Mouse (Mus musculus): ENCODE data around the gene Mrnip. TPM values are rescaled to one million over a fixed set of nuclear protein-coding genes. Genes with fewer than 3 reads are reported as not detected.

Mrnip gene
- total and polyA plus RNA-seq, 2 experiments from 2014 or later, result 34.0 to 40.8 TPM

DNA sequence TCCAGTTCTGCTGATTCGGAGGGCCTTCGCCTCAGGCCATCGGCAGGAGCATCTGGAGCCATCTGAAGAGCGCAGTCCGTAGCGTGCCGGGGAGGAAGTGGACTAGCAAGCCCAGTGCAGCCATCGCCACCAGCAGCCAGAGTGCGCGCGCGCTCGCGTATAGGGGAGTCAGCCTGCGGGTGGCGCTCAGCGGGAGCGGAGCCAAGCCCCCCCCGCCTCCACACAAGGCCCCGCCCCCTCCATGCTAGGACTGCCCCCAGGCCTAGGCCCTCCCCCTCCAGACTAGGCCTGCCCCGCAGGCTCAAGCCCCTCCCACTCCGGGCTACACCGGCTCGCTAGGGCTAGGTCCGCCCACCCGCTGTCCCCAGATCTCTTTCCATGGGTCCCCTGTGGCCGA lies 62.3 kb downstream of the Mrnip start:
- Histone ChIP-seq H3K9me3 (ENCODE audit: low read length) (no peaks in the 10 kb centered on the region), H3K4me3 (ENCODE audit: low read length) (peak overlapping the region; percentile 49), H3K27me3 (ENCODE audit: insufficient read depth, low read length) (no peaks in the 10 kb centered on the region), H3K4me1 (ENCODE audit: insufficient read depth, low read length) (peaks cover 4% of the 10 kb centered on the region; the same call in 1 of the 2 replicates), H3K27ac (peak overlapping the region; percentile 7; the same call in 1 of the 2 replicates), H3K36me3 (ENCODE audit: insufficient read depth, low read length) (peaks cover 37% of the 10 kb centered on the region), H3K9ac (replicated peaks; ENCODE audit: low read length) (peak overlapping the region; percentile 45), H3K4me2 (ENCODE audit: low read depth, low read length) (peak overlapping the region; percentile 77)
- ATAC-seq, result peak; percentile 89
- TF ChIP-seq CTCF (IDR thresholded peaks at IDR 0.05; ENCODE audit: low read depth), result peak; percentile 58
- under 1% methylated on average over 22 of the region's 27 CpGs for WGBS
- DNase-seq (ENCODE audit: low spot score), result peak; percentile 94

GRCm38 (mm10) chr11:50236937-50237835 lies 62.9 kb downstream of the Mrnip start:
- Histone ChIP-seq H3K9ac (replicated peaks; ENCODE audit: low read length) (peak overlapping the region; percentile 45), H3K36me3 (ENCODE audit: insufficient read depth, low read length) (peaks cover 35% of the 10 kb centered on the region), H3K4me1 (ENCODE audit: insufficient read depth, low read length) (peaks cover 4% of the 10 kb centered on the region; the same call in 1 of the 2 replicates), H3K27ac (no peak overlapping the region), H3K4me3 (ENCODE audit: low read length) (peak overlapping the region; percentile 49), H3K27me3 (ENCODE audit: insufficient read depth, low read length) (no peaks in the 10 kb centered on the region), H3K9me3 (ENCODE audit: low read length) (no peaks in the 10 kb centered on the region), H3K4me2 (ENCODE audit: low read depth, low read length) (peak overlapping the region; percentile 77)
- no peak for DNase-seq (ENCODE audit: low spot score)
- ATAC-seq, result no peak; the same call in 1 of the 2 replicates
- WGBS, result 2% methylated on average over 64 of the region's 66 CpGs
- no peak for TF ChIP-seq CTCF (IDR thresholded peaks at IDR 0.05; ENCODE audit: low read depth)

GRCm38 (mm10) chr11:50238324-50238723 lies 64.1 kb downstream of the Mrnip start, which contains the start of gene Ltc4s:
Ltc4s (minus strand) TSS chr11:50238616.
- Histone ChIP-seq H3K4me1 (ENCODE audit: insufficient read depth, low read length) (peaks cover 4% of the 10 kb centered on the region; the same call in 1 of the 2 replicates), H3K36me3 (ENCODE audit: insufficient read depth, low read length) (peaks cover 23% of the 10 kb centered on the region), H3K27ac (no peak within 1 kb of the TSS), H3K4me3 (ENCODE audit: low read length) (peak within 1 kb of the TSS; percentile 49), H3K9ac (replicated peaks; ENCODE audit: low read length) (peak within 1 kb of the TSS; percentile 45; the same call in 1 of the 2 replicates), H3K9me3 (ENCODE audit: low read length) (no peaks in the 10 kb centered on the region), H3K27me3 (ENCODE audit: insufficient read depth, low read length) (no peaks in the 10 kb centered on the region), H3K4me2 (ENCODE audit: low read depth, low read length) (peak within 1 kb of the TSS; percentile 77)
- no peak for DNase-seq (ENCODE audit: low spot score)
- no peak for ATAC-seq
- no peak for TF ChIP-seq CTCF (IDR thresholded peaks at IDR 0.05; ENCODE audit: low read depth)
- WGBS, result 52% methylated on average over 10 of the region's 10 CpGs

DNA sequence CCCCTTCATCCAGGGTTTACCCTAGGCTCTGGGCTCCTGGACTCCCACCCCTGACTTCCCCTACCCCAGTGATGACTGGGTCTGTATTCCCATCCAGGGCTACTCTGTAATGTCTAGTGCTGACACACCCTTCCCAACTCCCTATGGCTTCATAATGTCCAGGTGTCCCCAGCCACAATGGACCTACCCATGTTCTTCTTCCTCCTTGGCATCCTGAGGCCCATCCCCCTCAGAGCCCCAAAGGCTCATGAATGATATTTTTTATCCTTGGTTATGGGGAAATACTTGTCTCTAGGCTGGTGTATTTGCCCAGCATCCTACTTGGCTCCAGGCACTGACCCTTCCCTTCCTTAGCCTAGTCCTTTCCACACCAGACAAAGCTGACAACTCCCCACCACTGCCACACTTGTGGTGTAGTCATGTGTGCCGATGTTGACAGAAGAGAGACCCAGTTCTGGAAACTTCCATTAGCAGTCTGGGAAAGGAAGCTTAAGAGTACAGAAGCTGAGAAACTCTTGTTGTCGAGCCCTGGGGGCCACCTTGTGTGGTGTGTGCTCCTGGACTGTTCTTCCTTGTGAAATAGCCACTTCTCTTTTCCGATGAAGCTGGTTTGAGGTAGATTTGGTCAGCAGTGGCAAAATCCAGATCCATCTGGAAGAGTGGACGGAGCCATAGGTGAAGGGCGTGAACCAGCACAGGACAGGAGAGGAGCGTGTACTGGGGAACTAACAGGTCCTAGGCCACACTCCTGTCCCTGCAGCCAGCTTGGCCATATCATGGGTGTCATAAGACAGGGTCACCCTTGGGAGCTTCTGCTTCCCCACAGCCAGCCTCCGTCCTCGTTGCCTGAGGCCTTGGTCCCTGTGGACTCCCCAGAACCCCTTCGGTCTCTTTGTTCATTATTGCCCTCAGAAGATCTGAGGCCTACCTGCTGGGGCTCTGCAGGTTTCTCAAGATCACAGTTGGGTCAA lies 64.9 kb downstream of the Mrnip start:
- Histone ChIP-seq H3K4me2 (ENCODE audit: low read depth, low read length) (no peak overlapping the region), H3K36me3 (ENCODE audit: insufficient read depth, low read length) (peaks cover 16% of the 10 kb centered on the region; the same call in 1 of the 2 replicates), H3K9me3 (ENCODE audit: low read length) (no peaks in the 10 kb centered on the region), H3K27me3 (ENCODE audit: insufficient read depth, low read length) (no peaks in the 10 kb centered on the region), H3K4me3 (ENCODE audit: low read length) (no peak overlapping the region), H3K4me1 (ENCODE audit: insufficient read depth, low read length) (peaks cover 4% of the 10 kb centered on the region; the same call in 1 of the 2 replicates), H3K9ac (replicated peaks; ENCODE audit: low read length) (no peak overlapping the region), H3K27ac (no peak overlapping the region)
- ATAC-seq, result no peak
- no peak for DNase-seq (ENCODE audit: low spot score)
- WGBS, result 91% methylated on average over 9 of the region's 9 CpGs
- no peak for TF ChIP-seq CTCF (IDR thresholded peaks at IDR 0.05; ENCODE audit: low read depth)

DNA sequence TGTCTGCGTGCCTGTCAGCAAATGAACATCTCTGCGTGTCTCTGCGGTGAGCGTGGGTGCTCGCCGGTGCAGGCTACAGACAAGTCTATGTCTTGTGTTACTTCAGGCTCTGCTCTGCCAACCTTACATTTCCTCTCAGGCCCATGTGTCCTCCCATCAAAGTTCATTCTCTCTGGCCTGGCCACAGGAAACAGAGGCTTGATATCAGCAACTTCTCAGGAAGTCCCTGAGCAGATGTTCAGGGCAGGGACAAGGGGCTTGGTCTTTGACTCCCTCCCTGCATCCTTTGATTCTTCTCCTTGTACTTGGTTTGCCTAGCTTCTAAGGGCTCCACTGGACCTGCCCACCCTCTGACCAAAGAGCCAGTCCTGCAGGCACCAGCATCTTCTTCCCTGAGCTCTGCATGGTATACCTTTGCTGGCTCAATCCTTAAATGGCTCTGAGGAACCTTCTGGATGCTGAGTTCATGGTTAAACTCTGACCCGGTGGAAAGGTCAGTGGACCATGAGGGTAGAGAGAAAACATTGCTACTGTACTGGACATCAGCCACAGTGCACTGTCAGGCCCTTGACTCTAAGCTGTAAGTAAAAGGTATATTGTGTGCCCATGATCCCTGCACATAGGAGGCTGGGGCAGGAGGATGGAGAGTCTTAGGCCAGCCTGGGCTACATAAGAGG lies 66.1 kb downstream of the Mrnip start:
- no peak for ATAC-seq
- Histone ChIP-seq H3K27ac (no peak overlapping the region), H3K4me1 (ENCODE audit: insufficient read depth, low read length) (peaks cover 4% of the 10 kb centered on the region; the same call in 1 of the 2 replicates), H3K9ac (replicated peaks; ENCODE audit: low read length) (no peak overlapping the region), H3K4me2 (ENCODE audit: low read depth, low read length) (no peak overlapping the region), H3K9me3 (ENCODE audit: low read length) (no peaks in the 10 kb centered on the region), H3K27me3 (ENCODE audit: insufficient read depth, low read length) (no peaks in the 10 kb centered on the region), H3K4me3 (ENCODE audit: low read length) (no peak overlapping the region), H3K36me3 (ENCODE audit: insufficient read depth, low read length) (peaks cover 3% of the 10 kb centered on the region; the same call in 1 of the 2 replicates)
- no peak for DNase-seq (ENCODE audit: low spot score)
- WGBS, result 92% methylated on average over 7 of the region's 7 CpGs
- no peak for TF ChIP-seq CTCF (IDR thresholded peaks at IDR 0.05; ENCODE audit: low read depth)

DNA sequence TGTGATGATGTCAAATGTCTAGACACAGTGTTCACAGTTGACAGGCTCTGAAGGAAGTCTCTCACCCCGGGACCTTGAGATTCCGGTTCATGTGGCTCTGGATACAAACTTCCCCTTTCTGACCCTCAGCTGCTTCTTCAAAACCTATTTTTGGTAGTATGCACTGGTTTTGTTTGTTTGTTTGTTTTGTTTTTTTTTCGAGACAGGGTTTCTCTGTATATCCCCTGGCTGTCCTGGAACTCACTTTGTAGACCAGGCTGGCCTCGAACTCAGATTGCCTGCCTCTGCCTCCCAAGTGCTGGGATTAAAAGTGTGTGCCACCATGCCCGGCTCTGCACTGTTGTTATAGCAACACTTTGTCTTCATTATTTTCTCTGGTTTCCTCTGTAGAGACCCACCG lies 69.7 kb downstream of the Mrnip start:
- H3K27ac ChIP-seq, result no peak overlapping the region
- TF ChIP-seq CTCF (IDR thresholded peaks at IDR 0.05; ENCODE audit: low read depth), result no peak
- H3K4me1 ChIP-seq (ENCODE audit: insufficient read depth, low read length), result no peaks in the 10 kb centered on the region
- no peak for ATAC-seq
- no peak overlapping the region for H3K4me3 ChIP-seq (ENCODE audit: low read length)
- H3K36me3 ChIP-seq (ENCODE audit: insufficient read depth, low read length), result no peaks in the 10 kb centered on the region
- H3K9ac ChIP-seq (replicated peaks; ENCODE audit: low read length), result no peak overlapping the region
- no peaks in the 10 kb centered on the region for H3K27me3 ChIP-seq (ENCODE audit: insufficient read depth, low read length)
- 81% methylated on average over 6 of the region's 6 CpGs for WGBS
- H3K9me3 ChIP-seq (ENCODE audit: low read length), result no peaks in the 10 kb centered on the region
- no peak overlapping the region for H3K4me2 ChIP-seq (ENCODE audit: low read depth, low read length)
- no peak for DNase-seq (ENCODE audit: low spot score)
